Mouse (Mus musculus): ENCODE results near the gene P2rx5.

GRCm38 (mm10) chr11:73160811-73161200 is 585 bp downstream of the P2rx5 start:
- TF ChIP-seq CTCF (IDR thresholded peaks at IDR 0.05; ENCODE audit: low read depth, low read length) (no peak), POLR2A (IDR thresholded peaks at IDR 0.05; ENCODE audit: insufficient read depth, low read length) (no peak)
